Mouse (Mus musculus): ENCODE results near the gene Plcxd3.

Gene Plcxd3

DNA sequence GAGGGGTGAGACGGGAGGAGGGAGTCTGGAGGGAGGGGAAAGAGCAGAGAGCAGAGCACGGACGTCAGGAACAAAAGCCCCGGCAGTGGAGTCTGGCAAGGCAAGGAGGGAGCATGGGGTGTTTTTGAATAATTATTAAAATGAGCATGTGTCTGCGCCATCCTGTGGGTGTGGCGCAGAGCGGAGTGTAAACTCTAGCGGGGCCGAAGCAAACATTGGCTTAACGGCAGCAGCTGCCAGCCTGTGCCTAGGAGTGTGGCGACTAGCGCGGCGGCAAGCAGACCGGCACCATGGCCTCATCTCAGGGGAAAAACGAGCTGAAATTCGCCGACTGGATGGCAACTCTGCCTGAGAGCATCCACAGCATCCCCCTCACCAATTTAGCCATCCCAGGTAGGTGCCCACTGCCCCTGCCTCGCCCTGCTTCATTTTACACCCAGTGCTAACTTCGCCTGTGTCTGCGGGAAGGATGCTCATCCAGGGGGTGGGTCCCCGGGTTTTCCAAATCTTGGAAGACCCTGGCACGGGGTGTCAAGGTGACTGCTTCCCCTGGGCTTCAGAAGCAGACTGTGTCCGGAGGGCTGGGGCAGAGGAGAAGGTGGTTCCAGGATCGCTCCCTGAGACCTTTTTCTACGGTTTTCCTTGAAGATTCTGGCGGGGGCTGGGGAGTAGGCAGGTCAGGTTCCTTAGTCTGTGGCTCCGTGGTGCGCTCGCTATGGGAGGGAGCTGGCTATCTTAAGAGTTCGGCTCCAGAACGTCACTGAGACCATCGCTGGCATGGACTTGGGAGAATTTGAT, at the start of gene Plcxd3:
Gene Plcxd3 (plus strand): TSS at position 69 of the 798 bp plus-strand sequence.
- DNase-seq (ENCODE audit: low read depth, low spot score) = peak; percentile 92

GRCm38 (mm10) chr15:4331867-4332266, 43.4 kb upstream of the Plcxd3 start:
- DNase-seq (ENCODE audit: low read depth, low spot score) = no peak

GRCm38 (mm10) chr15:4341620-4342019, 33.7 kb upstream of the Plcxd3 start:
- DNase-seq (ENCODE audit: low read depth, low spot score) = no peak

DNA sequence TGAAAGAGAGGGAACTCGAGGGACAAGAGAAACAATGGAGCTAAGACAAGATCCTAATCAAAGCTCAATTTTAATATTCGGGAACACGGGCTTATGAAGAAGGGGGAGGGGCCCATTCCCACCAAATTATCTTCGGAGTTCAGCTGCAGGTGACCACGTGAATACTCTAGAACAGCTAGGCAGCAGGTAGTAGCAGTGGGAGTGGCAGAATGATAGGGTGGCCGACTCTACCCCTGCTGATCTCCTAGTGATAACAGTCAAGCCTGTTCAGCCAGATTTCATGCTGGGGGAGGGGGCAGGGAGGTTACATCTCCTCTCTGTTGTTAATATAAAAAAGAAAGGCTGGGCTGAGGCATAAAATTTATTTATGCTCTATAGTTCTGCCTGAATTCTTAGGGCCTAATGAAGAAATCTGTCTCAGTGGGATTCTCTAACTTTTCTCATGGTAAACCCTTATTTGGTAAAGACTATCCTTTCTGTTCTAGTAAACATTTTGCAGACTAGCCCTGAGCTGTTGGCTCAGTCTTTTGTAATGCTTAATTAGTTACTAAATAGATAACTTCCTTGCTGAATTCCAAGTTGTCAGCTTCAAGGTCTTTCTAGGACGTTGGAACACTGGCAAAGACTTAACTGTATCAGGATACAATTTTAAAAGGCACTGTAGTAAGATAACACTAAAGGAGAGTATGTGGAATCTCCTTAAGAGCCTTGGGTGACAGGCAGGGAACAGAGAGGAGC, 26.3 kb upstream of the Plcxd3 start:
- DNase-seq (ENCODE audit: low read depth, low spot score) = no peak

DNA sequence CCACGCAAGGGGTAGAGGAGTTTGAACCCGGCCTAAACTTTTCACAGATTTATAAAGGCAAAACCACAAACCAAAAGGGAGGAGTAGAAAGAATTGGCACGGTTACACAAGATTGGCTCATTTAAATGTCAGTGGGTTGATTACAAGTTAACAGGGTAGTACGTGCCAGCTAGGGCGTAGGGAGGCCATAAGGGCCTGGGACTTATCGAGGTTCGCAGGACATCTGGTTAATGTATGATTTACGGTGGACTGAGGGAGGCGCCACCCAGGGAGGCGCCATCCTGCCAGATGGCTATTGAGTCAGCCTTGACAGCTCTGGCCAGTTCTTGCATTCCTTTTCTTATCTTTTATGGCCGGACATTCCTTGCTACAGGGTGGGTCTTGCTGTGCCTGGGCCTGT, 18.9 kb upstream of the Plcxd3 start:
- DNase-seq (ENCODE audit: low read depth, low spot score) = peak; percentile 89

DNA sequence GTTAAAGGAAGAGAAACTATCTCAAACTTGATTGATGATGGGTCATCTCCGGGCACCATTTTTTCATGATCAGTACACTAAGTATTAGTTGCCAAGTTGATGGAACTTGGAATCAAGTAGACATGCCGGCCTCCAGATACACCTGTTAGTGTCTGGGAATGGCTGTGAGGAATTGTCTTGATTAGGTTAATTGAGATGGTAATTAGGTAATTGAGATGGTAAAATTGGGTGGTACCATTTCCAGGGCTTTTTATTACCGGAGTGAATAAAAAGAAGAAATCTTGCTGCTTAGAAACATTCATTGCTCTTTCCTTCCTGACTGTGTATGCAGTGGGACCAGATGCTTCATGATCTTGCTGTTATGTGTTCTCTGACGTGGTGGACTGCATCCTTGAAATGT, 17.6 kb upstream of the Plcxd3 start:
- DNase-seq (ENCODE audit: low read depth, low spot score) = no peak

DNA sequence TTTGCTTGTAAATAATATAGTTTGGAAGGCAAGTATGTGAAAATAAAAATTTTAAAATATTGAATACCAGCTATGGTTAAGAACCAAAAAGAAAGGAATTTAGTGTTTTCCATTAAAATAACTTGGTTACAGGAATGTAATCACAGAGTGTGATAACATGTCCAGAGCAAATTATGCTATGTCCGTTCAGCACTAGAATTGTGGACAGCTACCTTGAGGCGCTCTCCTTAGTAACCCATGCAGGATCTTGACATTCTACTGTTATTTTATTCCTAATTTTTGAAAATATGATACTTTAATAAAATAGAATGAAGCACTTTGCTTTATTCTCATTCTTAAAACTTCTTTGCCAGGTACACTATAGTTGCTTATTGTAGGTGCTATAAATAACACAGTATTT, 7.5 kb upstream of the Plcxd3 start:
- DNase-seq (ENCODE audit: low read depth, low spot score) = no peak

DNA sequence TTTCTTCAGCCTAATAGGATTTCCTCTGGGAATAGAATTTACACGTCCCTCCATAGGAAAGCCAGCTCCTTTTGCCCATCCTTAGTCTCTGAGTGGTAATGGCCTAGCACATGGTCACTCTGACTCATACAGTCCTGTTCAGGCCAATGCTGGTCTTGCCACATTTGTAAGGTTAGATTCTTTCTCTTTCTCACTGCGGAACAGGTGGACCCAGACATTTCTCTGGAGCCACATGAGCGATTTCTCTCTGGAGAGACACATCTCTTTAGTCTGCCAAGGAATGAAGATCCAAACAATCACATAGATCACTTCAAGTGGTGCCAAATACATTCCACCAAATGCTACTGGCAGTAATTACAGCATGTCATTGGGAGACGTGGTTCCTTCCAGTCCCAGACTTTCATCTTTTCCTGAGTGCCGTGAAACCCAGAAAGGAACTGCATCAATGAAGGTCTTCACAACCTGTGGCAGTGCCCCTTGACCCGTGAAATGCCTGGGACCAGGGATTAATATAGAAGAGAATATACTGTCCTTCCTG, 769 bp upstream of the Plcxd3 start:
- peak; percentile 51 for DNase-seq (ENCODE audit: low read depth, low spot score)

GRCm38 (mm10) chr15:4375031-4375422, 264 bp upstream of the Plcxd3 start:
- DNase-seq (ENCODE audit: low read depth, low spot score) = no peak

- DNase-seq (ENCODE audit: low read depth, low spot score) = peak; percentile 94
Measured at GRCm38 (mm10) chr15:4376221-4376631, 935 bp downstream of the Plcxd3 start.

- peak; percentile 59 for DNase-seq (ENCODE audit: low read depth, low spot score)
Measured at GRCm38 (mm10) chr15:4378766-4379165, 3.5 kb downstream of the Plcxd3 start.

- DNase-seq (ENCODE audit: low read depth, low spot score) = no peak
Measured at GRCm38 (mm10) chr15:4387774-4388173, 12.5 kb downstream of the Plcxd3 start.

DNA sequence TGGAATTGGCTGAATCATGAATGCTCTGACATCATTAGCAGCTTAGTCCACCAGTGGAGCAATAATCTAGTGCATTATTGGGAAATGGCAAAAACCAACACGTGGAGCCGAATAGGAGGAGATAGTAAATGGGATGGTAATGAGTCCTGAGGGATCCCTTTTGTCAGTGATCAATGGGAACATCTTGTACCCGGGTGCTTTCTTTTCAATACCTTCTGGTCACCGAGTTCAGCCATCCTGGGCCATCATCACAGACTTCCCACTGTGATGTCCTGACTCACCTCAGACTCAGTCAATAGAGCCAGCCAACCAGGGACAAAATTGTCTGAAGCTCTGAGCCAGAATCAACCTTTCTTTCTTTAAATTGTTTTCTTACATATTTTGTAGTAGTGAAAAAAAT, 24.8 kb downstream of the Plcxd3 start:
- peak; percentile 47 for DNase-seq (ENCODE audit: low read depth, low spot score)

DNA sequence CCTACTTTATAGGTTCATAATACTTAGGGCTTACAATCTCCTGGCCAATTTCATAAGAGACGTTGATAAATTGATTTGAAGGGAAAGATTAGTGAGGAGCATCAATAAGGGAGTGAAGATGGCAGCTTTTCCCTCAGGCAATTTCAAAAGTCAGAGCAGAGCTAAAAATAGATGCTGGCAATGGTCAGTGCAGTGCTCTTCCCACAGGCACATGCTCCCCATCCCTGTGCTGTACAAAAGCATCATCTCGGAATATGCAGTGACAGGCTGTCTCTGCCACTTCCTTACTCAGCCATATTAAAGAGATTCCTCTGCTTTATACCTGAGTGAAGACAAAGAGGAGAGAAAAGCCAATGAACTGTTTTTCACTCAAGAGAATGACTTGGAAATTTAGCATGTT, 36.0 kb downstream of the Plcxd3 start:
- DNase-seq (ENCODE audit: low read depth, low spot score) = peak; percentile 92

DNA sequence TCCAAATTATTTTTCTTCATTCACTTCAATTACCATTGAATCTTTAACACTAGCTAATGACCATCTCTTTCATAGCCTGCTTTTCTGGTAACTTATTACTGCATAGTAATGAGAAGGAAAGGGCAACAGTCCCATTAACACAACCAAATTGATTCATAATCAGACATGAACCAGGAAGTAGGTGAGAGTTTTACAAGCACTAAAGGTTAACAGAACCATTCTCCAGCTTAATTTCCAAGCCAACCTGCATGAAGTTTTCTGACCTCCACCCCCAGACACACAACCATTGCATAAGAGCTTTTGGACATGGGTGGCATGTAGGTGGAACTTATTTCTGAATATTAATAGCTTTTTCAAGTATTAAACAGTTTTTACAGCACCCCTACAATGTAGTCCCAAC, 64.8 kb downstream of the Plcxd3 start:
- no peak for DNase-seq (ENCODE audit: low read depth, low spot score)

DNA sequence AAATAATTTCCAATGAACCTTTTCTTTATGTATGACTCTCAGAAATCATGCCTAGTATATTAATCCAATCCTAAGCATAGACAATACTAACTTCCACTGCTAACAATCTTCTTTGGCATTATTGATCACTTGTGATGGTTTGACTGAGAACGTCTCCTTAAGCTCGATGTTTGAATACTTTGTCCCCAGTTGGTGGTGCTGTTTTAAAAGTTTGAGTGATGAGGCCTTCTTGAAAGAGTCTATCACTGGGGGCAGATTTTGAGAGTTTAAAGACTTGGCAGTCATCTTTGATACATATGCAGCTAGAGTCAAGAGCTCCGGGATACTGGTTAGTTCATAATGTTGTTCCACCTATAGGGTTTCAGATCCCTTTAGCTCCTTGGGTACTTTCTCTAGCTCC, 120.9 kb downstream of the Plcxd3 start:
- no peak for DNase-seq (ENCODE audit: low read depth, low spot score)

- no peak for DNase-seq (ENCODE audit: low read depth, low spot score)
Measured at GRCm38 (mm10) chr15:4496984-4497383, 121.7 kb downstream of the Plcxd3 start.

GRCm38 (mm10) chr15:4498036-4498435, 122.7 kb downstream of the Plcxd3 start:
- DNase-seq (ENCODE audit: low read depth, low spot score) = peak; percentile 97

GRCm38 (mm10) chr15:4503366-4503765, 128.1 kb downstream of the Plcxd3 start:
- DNase-seq (ENCODE audit: low read depth, low spot score) = peak; percentile 34

- peak; percentile 72 for DNase-seq (ENCODE audit: low read depth, low spot score)
Measured at GRCm38 (mm10) chr15:4503826-4504225, 128.5 kb downstream of the Plcxd3 start.

DNA sequence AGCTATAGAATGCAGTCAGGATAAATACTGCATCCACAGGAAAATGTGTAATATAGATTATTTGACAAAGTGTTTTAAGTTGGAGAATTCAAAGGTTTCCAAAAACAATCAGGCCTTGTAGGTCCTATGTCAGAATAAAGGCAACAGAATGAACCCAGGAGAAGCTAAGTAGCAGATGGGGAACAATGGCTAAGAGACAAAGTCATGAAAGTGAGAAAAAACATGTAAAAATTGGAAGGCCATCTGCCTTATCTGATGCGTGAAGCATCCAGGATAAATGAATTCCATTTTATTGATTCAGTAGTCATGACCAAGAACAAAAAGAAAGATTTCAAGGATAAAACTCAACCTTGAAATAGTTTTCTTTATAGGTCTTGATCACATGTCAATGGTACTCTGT, 139.4 kb downstream of the Plcxd3 start:
- DNase-seq (ENCODE audit: low read depth, low spot score) = peak; percentile 63

DNA sequence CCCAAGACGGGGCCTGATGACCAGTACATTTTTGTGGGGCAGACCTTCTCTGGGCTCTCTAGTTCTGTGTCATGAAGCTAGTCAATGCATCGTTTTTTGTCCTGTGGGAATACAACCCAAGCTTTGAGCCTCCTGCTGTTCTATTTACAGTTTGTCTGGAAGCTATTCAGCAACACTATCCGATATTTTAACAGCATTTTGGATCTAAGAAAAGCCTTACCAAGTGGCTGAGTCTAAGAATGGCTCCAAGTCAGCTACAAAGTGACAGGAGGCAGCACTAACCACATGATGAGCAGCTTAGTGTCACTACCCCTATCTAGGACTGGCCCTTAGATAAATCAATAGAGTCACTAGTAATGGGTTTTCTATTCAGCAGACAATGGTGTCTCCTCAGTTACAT, 149.3 kb downstream of the Plcxd3 start:
- peak; percentile 59 for DNase-seq (ENCODE audit: low read depth, low spot score)

- peak; percentile 26 for DNase-seq (ENCODE audit: low read depth, low spot score)
Measured at GRCm38 (mm10) chr15:4533700-4534099, 158.4 kb downstream of the Plcxd3 start.
